Mouse (Mus musculus) liver, embryonic 12.5 days (tissue): ENCODE data around the gene Mta2. TPM values are rescaled to one million over a fixed set of nuclear protein-coding genes. Genes with fewer than 3 reads are reported as not detected.
"Not testable (repeated sequence)": the region's sequence is repeated elsewhere in the genome, so short reads cannot be mapped to it uniquely, and the experiment has no call there.

Source experiments
- ATAC-seq: fragments of 200-750 bp; cut with Nextera tagmentation; 2 replicates; pipeline ENCODE4 v1.8.0; 2017; ENCODE audit warnings: moderate number of reproducible peaks, mild to moderate bottlenecking, moderate library complexity
- H3K27ac ChIP-seq: fragments of 300-500 bp; sonication (generic); 2 replicates; pipeline ENCODE4 v1.5.1; 2016; ENCODE audit warnings: mild to moderate bottlenecking
- H3K27me3 ChIP-seq: fragments of 300-500 bp; sonication (generic); replicated peaks from 2 replicates; pipeline ENCODE4 v1.6.1; 2016; ENCODE audit warnings: mild to moderate bottlenecking, moderate library complexity
- H3K36me3 ChIP-seq: fragments of 300-500 bp; sonication (generic); 2 replicates; pipeline ENCODE4 v1.6.1; 2016; ENCODE audit warnings: mild to moderate bottlenecking, moderate library complexity
- H3K4me1 ChIP-seq: fragments of 300-500 bp; sonication (generic); 2 replicates; pipeline ENCODE4 v1.6.1; 2016
- H3K4me2 ChIP-seq: fragments of 300-500 bp; sonication (generic); 2 replicates; pipeline ENCODE4 v1.6.1; 2016; ENCODE audit warnings: mild to moderate bottlenecking, moderate library complexity
- H3K4me3 ChIP-seq: fragments of 300-500 bp; sonication (generic); 2 replicates; pipeline ENCODE4 v1.5.1; 2016; ENCODE audit warnings: mild to moderate bottlenecking, moderate library complexity
- H3K9ac ChIP-seq: fragments of 300-500 bp; sonication (generic); 2 replicates; pipeline ENCODE4 v1.6.1; 2016; ENCODE audit warnings: mild to moderate bottlenecking, moderate library complexity
- H3K9me3 ChIP-seq: fragments of 300-500 bp; sonication (generic); replicated peaks from 2 replicates; pipeline ENCODE4 v1.6.1; 2016; ENCODE audit warnings: mild to moderate bottlenecking, moderate library complexity
- WGBS: fragments of 180-500 bp; shearing (Covaris S2); methylation state at CpG from one replicate; pipeline ENCODE4 v1.1.7; 2016; ENCODE audit not compliant: insufficient replicate concordance; 5-methylcytosine and 5-hydroxymethylcytosine counted together
- polyA plus RNA-seq: library from polyadenylated mRNA; unstranded; fragments of >200 nt; fragmentation: Nextera tagmentation; extraction: Ambion mirVana; gene quantifications from 2 replicates; pipeline ENCODE4 v1.2.1, GENCODE M21; 2016

The Mta2 gene
- polyA plus RNA-seq, 1 experiment from 2014 or later, result 140 TPM

DNA sequence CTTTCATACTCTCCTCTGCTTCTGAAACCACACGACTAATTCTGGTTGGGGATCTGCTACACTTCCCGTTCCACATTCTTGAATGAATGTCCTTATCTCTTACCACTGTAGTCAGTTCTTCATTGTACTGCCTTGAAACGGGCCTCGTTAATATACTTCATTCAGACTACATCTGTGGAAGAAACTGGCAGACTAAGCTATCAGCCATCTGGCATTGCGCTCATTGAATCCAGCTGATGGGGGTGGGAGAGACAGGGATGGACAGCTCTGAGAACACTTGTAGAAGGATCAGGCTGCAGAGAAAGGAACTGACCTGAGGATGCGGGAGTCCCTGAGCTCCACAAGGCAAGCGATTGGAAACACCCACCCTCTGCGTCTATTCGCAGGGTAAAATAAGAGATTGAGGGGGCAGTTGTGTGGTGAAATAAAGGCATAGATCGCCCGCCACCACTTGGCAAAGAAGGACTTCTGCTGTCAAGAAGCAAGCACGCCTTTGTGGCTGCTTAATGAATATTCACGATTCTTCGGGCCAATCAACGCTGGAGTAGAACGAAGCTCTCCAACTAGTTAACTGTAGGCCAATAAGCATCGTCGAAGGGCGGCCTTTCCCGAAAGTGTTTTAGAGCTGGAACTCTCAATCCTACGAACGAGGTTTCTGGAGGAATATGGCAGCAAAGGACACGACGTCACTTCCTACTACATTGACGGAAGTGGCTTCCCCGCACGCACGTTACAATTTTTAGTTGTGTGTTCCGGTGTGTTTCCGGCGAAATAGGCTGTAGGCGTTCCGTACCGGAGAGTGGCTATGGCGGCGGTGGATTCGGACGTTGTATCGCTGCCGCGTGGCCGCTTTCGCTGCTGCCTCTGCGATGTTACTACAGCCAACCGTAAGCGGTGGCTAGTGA is 11.7 kb downstream of the Mta2 start, which contains the start of gene Tut1:
Gene Tut1, plus strand, starts transcription at position 713 of the 905 bp plus-strand sequence.
- Histone ChIP-seq H3K9ac (peak within 1 kb of the TSS; percentile 80), H3K4me2 (peak within 1 kb of the TSS; percentile 85), H3K27me3 (no peaks in the 10 kb centered on the region), H3K4me3 (peak within 1 kb of the TSS; percentile 81), H3K36me3 (peaks cover 77% of the 10 kb centered on the region), H3K4me1 (peaks cover 44% of the 10 kb centered on the region), H3K9me3 (no peaks in the 10 kb centered on the region), H3K27ac (peak within 1 kb of the TSS; percentile 82)
- WGBS, result 1% methylated on average over 46 of the region's 46 CpGs
- ATAC-seq, result peak; percentile 92

DNA sequence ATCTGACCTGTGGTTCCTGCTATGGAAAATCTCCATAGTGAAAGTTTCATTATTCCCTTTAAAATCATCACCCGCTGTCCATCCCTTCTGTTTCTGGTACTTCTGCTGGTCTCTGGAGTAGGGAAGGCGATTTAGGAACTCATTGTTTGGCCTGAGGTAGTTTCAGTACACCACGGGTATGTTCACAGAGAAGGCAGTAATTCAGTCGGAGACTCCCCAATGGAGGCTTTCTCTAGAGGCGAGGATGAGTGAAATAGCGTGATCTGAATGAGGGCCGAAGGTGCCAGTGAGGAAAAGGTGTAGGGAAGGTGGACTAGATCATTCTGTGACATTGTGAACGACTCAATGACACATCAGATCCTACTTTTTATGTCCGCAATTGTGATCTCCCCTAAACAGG is 12.5 kb downstream of the Mta2 start:
- Histone ChIP-seq H3K27me3 (no peaks in the 10 kb centered on the region), H3K4me2 (peak overlapping the region; percentile 85), H3K4me3 (peak overlapping the region; percentile 81), H3K9me3 (no peaks in the 10 kb centered on the region), H3K27ac (peak overlapping the region; percentile 82), H3K4me1 (peaks cover 44% of the 10 kb centered on the region), H3K9ac (peak overlapping the region; percentile 80), H3K36me3 (peaks cover 76% of the 10 kb centered on the region)
- ATAC-seq, result no peak
- WGBS, result 3% methylated on average over 9 of the region's 9 CpGs

GRCm38 (mm10) chr19:8962256-8962655 is 20.6 kb downstream of the Mta2 start:
- H3K9me3 ChIP-seq, result no peaks in the 10 kb centered on the region
- H3K36me3 ChIP-seq, result peaks cover 89% of the 10 kb centered on the region
- no peak overlapping the region for H3K27ac ChIP-seq
- no peaks in the 10 kb centered on the region for H3K27me3 ChIP-seq
- no peak overlapping the region for H3K4me2 ChIP-seq
- H3K9ac ChIP-seq, result no peak overlapping the region
- peaks cover 15% of the 10 kb centered on the region for H3K4me1 ChIP-seq
- no peak for ATAC-seq
- 66% methylated on average over 2 of the region's 2 CpGs for WGBS
- no peak overlapping the region for H3K4me3 ChIP-seq

GRCm38 (mm10) chr19:8965075-8965474 is 23.4 kb downstream of the Mta2 start:
- Histone ChIP-seq H3K36me3 (peaks cover 80% of the 10 kb centered on the region), H3K9ac (no peak overlapping the region; the same call in 1 of the 2 replicates), H3K27me3 (no peaks in the 10 kb centered on the region), H3K4me2 (no peak overlapping the region), H3K4me1 (peaks cover 38% of the 10 kb centered on the region), H3K27ac (0 out of 2 replicates have a peak overlapping the region, but pooled peaks have one; percentile 86), H3K4me3 (no peak overlapping the region), H3K9me3 (no peaks in the 10 kb centered on the region)
- 88% methylated on average over 11 of the region's 11 CpGs for WGBS
- ATAC-seq, result no peak

DNA sequence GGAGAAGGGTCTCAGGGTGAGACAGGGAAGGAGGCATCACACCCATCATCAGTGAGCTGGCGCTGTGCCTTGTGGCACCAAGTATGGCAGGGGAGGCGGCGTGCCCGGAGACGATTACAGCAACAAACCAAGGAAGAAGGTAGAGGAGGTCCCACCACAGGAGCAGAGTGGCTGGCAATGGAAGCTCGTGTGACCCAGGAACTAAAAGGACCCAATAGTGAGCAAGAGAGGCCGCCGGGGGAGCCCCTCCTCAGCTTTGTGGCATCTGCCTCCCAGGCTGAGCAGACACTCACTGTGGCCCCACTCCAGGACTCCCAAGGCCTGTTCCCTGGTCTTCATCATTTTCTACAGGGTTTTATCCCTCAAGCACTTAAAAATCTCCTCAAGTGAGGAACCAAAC is 24.1 kb downstream of the Mta2 start:
- Histone ChIP-seq H3K4me2 (peak overlapping the region; percentile 67), H3K9ac (peak overlapping the region; percentile 70)

DNA sequence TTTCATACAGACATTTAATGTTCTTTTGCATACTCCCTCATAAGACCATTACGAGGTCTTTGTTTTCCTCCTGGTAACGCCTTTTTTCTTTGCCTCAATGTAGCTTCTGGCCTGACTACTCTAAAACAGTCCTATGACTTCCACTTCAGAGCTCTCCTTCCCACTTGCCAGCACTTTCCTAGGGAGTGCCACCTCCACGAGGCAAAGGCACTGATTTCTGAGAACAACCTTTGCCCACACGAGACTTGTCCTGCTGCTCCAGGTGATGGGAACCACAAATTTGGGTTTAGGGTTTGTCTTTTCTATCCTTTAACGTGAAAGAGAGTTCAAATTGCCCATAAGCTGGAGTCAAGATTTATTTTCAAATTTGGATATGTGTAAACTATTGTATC is 24.5 kb downstream of the Mta2 start:
- WGBS, result 41% methylated on average over 5 of the region's 5 CpGs
- H3K4me3 ChIP-seq, result peak overlapping the region; percentile 80
- H3K4me2 ChIP-seq, result peak overlapping the region; percentile 67
- no peaks in the 10 kb centered on the region for H3K27me3 ChIP-seq
- H3K9ac ChIP-seq, result peak overlapping the region; percentile 70
- peaks cover 42% of the 10 kb centered on the region for H3K4me1 ChIP-seq
- peak overlapping the region; percentile 86 for H3K27ac ChIP-seq
- no peak for ATAC-seq
- no peaks in the 10 kb centered on the region for H3K9me3 ChIP-seq
- peaks cover 80% of the 10 kb centered on the region for H3K36me3 ChIP-seq

More for the DNA sequence above, 24.1 kb downstream of the Mta2 start:
- Histone ChIP-seq H3K4me3 (peak overlapping the region; percentile 80; the same call in 1 of the 2 replicates), H3K36me3 (peaks cover 80% of the 10 kb centered on the region), H3K27me3 (no peaks in the 10 kb centered on the region), H3K4me1 (peaks cover 40% of the 10 kb centered on the region), H3K27ac (peak overlapping the region; percentile 86), H3K9me3 (no peaks in the 10 kb centered on the region)
- no peak for ATAC-seq
- WGBS, result 70% methylated on average over 8 of the region's 8 CpGs

- H3K4me3 ChIP-seq, result peak within 1 kb of the TSS; percentile 80
- H3K4me2 ChIP-seq, result peak within 1 kb of the TSS; percentile 89
- peak; percentile 99 for ATAC-seq
- peak within 1 kb of the TSS; percentile 90 for H3K9ac ChIP-seq
- H3K27me3 ChIP-seq, result no peaks in the 10 kb centered on the region
- H3K4me1 ChIP-seq, result peaks cover 47% of the 10 kb centered on the region
- H3K9me3 ChIP-seq, result no peaks in the 10 kb centered on the region
- H3K36me3 ChIP-seq, result peaks cover 80% of the 10 kb centered on the region
- WGBS, result 1% methylated on average over 52 of the region's 52 CpGs
- H3K27ac ChIP-seq, result peak within 1 kb of the TSS; percentile 86
Observed at GRCm38 (mm10) chr19:8966590-8967372, 25.1 kb downstream of the Mta2 start, which contains the start of gene Eef1g. Eef1g (plus strand) TSS chr19:8967041.

GRCm38 (mm10) chr19:8967373-8967743 is 25.7 kb downstream of the Mta2 start:
- ATAC-seq, result no peak
- Histone ChIP-seq H3K27me3 (no peaks in the 10 kb centered on the region), H3K9me3 (no peaks in the 10 kb centered on the region), H3K27ac (peak overlapping the region; percentile 82), H3K36me3 (peaks cover 80% of the 10 kb centered on the region), H3K4me2 (peak overlapping the region; percentile 89), H3K9ac (peak overlapping the region; percentile 90), H3K4me1 (peaks cover 51% of the 10 kb centered on the region), H3K4me3 (peak overlapping the region; percentile 80)
- under 1% methylated on average over 8 of the region's 8 CpGs for WGBS

- Histone ChIP-seq H3K27ac (peak overlapping the region; percentile 82), H3K27me3 (no peaks in the 10 kb centered on the region), H3K4me1 (peaks cover 51% of the 10 kb centered on the region), H3K9ac (peak overlapping the region; percentile 90), H3K4me2 (peak overlapping the region; percentile 89), H3K4me3 (peak overlapping the region; percentile 80), H3K36me3 (peaks cover 80% of the 10 kb centered on the region), H3K9me3 (no peaks in the 10 kb centered on the region)
- ATAC-seq, result no peak
- 2% methylated on average over 9 of the region's 9 CpGs for WGBS
Observed at GRCm38 (mm10) chr19:8967893-8968292, 26.2 kb downstream of the Mta2 start.

GRCm38 (mm10) chr19:8972491-8972890 is 30.8 kb downstream of the Mta2 start:
- Histone ChIP-seq H3K4me1 (peaks cover 49% of the 10 kb centered on the region), H3K36me3 (peaks cover 92% of the 10 kb centered on the region)
- not testable (repeated sequence) for H3K4me3 ChIP-seq, H3K27ac ChIP-seq, H3K9ac ChIP-seq, H3K4me2 ChIP-seq, H3K9me3 ChIP-seq, H3K27me3 ChIP-seq, ATAC-seq
- WGBS, result 70% methylated on average over 8 of the region's 8 CpGs

DNA sequence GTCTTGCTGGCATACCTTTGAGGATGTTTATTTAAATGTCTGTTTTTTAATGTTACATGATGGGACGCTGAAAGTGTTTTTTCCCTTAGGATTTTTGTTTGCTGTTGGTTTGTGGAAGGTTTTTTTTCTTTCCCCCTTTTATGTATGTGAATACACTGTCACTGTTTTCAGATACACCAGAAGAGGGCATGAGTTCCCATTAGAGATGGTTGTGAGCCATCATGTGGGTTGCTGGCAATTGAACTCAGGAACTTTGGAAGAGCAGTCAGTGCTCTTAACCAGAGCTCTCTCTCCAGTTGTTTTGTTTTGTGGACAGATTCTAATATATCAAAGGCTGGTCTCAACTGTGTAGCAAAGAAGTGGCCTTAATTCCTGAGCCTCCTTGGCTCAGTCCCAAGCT is 33.0 kb downstream of the Mta2 start:
- Histone ChIP-seq H3K9me3 (no peaks in the 10 kb centered on the region), H3K4me2 (no peak overlapping the region), H3K36me3 (peaks cover 100% of the 10 kb centered on the region), H3K4me3 (no peak overlapping the region), H3K27me3 (no peaks in the 10 kb centered on the region), H3K4me1 (peaks cover 32% of the 10 kb centered on the region), H3K27ac (no peak overlapping the region), H3K9ac (no peak overlapping the region)
- ATAC-seq, result no peak
- 76% methylated on average over 1 of the region's 1 CpGs for WGBS

- Histone ChIP-seq H3K27me3 (no peaks in the 10 kb centered on the region), H3K4me2 (no peak overlapping the region), H3K4me3 (no peak overlapping the region), H3K36me3 (peaks cover 100% of the 10 kb centered on the region), H3K27ac (no peak overlapping the region), H3K9ac (no peak overlapping the region), H3K4me1 (peaks cover 34% of the 10 kb centered on the region), H3K9me3 (no peaks in the 10 kb centered on the region)
- WGBS, result 81% methylated on average over 2 of the region's 2 CpGs
- ATAC-seq, result no peak
Observed at GRCm38 (mm10) chr19:8975491-8975890, 33.8 kb downstream of the Mta2 start.
